Mouse (Mus musculus) liver, embryonic 13.5 days (tissue): Measurements from ENCODE around the gene Slc19a3. TPM values are rescaled to one million over a fixed set of nuclear protein-coding genes. Genes with fewer than 3 reads are reported as not detected.

ENCODE experiments used
- ATAC-seq: fragments of 200-750 bp; cut with Nextera tagmentation; 2 replicates; pipeline ENCODE4 v1.8.0; 2017; ENCODE audit warnings: low read depth, mild to moderate bottlenecking, moderate number of reproducible peaks, moderate library complexity
- DNase-seq: peaks from one replicate; pipeline ENCODE4 v3.0.0; 2022
- H3K27ac ChIP-seq: fragments of 300-500 bp; sonication (generic); 2 replicates; pipeline ENCODE4 v1.5.1; 2015; ENCODE audit warnings: moderate library complexity, mild to moderate bottlenecking, inconsistent platforms
- H3K27me3 ChIP-seq: fragments of 300-500 bp; sonication (generic); 2 replicates; pipeline ENCODE4 v1.6.1; 2015; ENCODE audit warnings: mild to moderate bottlenecking, inconsistent platforms
- H3K36me3 ChIP-seq: fragments of 300-500 bp; sonication (generic); 2 replicates; pipeline ENCODE4 v1.6.1; 2015; ENCODE audit warnings: mild to moderate bottlenecking, inconsistent platforms
- H3K4me1 ChIP-seq: fragments of 300-500 bp; sonication (generic); replicated peaks from 2 replicates; pipeline ENCODE4 v1.6.1; 2015; ENCODE audit warnings: inconsistent platforms
- H3K4me2 ChIP-seq: fragments of 300-500 bp; sonication (generic); 2 replicates; pipeline ENCODE4 v1.6.1; 2015; ENCODE audit warnings: inconsistent platforms, mild to moderate bottlenecking, moderate library complexity
- H3K4me3 ChIP-seq: fragments of 300-500 bp; sonication (generic); replicated peaks from 2 replicates; pipeline ENCODE4 v1.5.1; 2015; ENCODE audit warnings: mild to moderate bottlenecking, inconsistent platforms
- H3K9ac ChIP-seq: fragments of 300-500 bp; sonication (generic); 2 replicates; pipeline ENCODE4 v1.6.1; 2015; ENCODE audit warnings: mild to moderate bottlenecking, inconsistent platforms
- H3K9me3 ChIP-seq: fragments of 300-500 bp; sonication (generic); replicated peaks from 2 replicates; pipeline ENCODE4 v1.6.1; 2016; ENCODE audit warnings: inconsistent platforms
- WGBS: fragments of 180-500 bp; shearing (Covaris S2); methylation state at CpG from one replicate; pipeline ENCODE4 v1.1.7; 2015; ENCODE audit not compliant: insufficient replicate concordance; 5-methylcytosine and 5-hydroxymethylcytosine counted together
- polyA plus RNA-seq: library from polyadenylated mRNA; unstranded; fragments of >200 nt; fragmentation: Nextera tagmentation; extraction: Ambion mirVana; gene quantifications from 2 replicates; pipeline ENCODE4 v1.2.1, GENCODE M21; 2015

Slc19a3 gene
- polyA plus RNA-seq, result 0.06 TPM in 1 of 2 replicates, not detected in the other

- Histone ChIP-seq H3K9ac (no peak within 1 kb of the TSS), H3K36me3 (no peaks in the 10 kb centered on the region), H3K4me1 (no peaks in the 10 kb centered on the region), H3K27ac (no peak within 1 kb of the TSS), H3K4me2 (peak within 1 kb of the TSS; percentile 58), H3K27me3 (no peaks in the 10 kb centered on the region), H3K9me3 (no peaks in the 10 kb centered on the region), H3K4me3 (peak within 1 kb of the TSS; percentile 48)
- ATAC-seq, result 0 out of 2 replicates have a peak, but pooled peaks have one; percentile 39
- under 1% methylated on average over 25 of the region's 25 CpGs for WGBS
- peak; percentile 3 for DNase-seq
These were observed at the start of gene Slc19a3 for GRCm38 (mm10) chr1:83038109-83038672. TSS of gene Slc19a3 (minus strand) at chr1:83038448.

- Histone ChIP-seq H3K4me2 (no peak overlapping the region), H3K27me3 (no peaks in the 10 kb centered on the region), H3K27ac (no peak overlapping the region), H3K4me3 (no peak overlapping the region), H3K9me3 (no peaks in the 10 kb centered on the region), H3K9ac (no peak overlapping the region), H3K36me3 (no peaks in the 10 kb centered on the region), H3K4me1 (no peaks in the 10 kb centered on the region)
- 59% methylated on average over 2 of the region's 2 CpGs for WGBS
- DNase-seq (no peak), ATAC-seq (no peak)
These were observed 46.5 kb upstream of the Slc19a3 start for GRCm38 (mm10) chr1:83084790-83085189.

- WGBS, result 40% methylated on average over 6 of the region's 6 CpGs
- no peak for ATAC-seq
These were observed 38.8 kb upstream of the Slc19a3 start for GRCm38 (mm10) chr1:83077016-83077415.

GRCm38 (mm10) chr1:83076190-83076917, 38.1 kb upstream of the Slc19a3 start:
- Histone ChIP-seq H3K4me1 (no peaks in the 10 kb centered on the region), H3K4me3 (no peak overlapping the region), H3K9ac (no peak overlapping the region), H3K9me3 (no peaks in the 10 kb centered on the region), H3K4me2 (no peak overlapping the region), H3K27ac (no peak overlapping the region), H3K36me3 (no peaks in the 10 kb centered on the region), H3K27me3 (no peaks in the 10 kb centered on the region)
- WGBS, result 46% methylated on average over 11 of the region's 11 CpGs
- DNase-seq (peak; percentile 8), ATAC-seq (no peak)

More at GRCm38 (mm10) chr1:83077016-83077415, 38.8 kb upstream of the Slc19a3 start:
- Histone ChIP-seq H3K27me3 (no peaks in the 10 kb centered on the region), H3K9ac (no peak overlapping the region), H3K36me3 (no peaks in the 10 kb centered on the region), H3K4me2 (no peak overlapping the region), H3K27ac (no peak overlapping the region), H3K4me3 (no peak overlapping the region), H3K4me1 (no peaks in the 10 kb centered on the region), H3K9me3 (no peaks in the 10 kb centered on the region)
- no peak for DNase-seq

- ATAC-seq, result no peak
- Histone ChIP-seq H3K4me1 (no peaks in the 10 kb centered on the region), H3K4me3 (no peak overlapping the region), H3K36me3 (no peaks in the 10 kb centered on the region), H3K9me3 (no peaks in the 10 kb centered on the region), H3K27me3 (no peaks in the 10 kb centered on the region), H3K27ac (no peak overlapping the region), H3K4me2 (no peak overlapping the region), H3K9ac (no peak overlapping the region)
- 32% methylated on average over 15 of the region's 15 CpGs for WGBS
- no peak for DNase-seq
These were observed 37.4 kb upstream of the Slc19a3 start for GRCm38 (mm10) chr1:83075526-83076189.

GRCm38 (mm10) chr1:83067205-83067604, 29.0 kb upstream of the Slc19a3 start:
- 76% methylated on average over 10 of the region's 10 CpGs for WGBS
- no peaks in the 10 kb centered on the region for H3K9me3 ChIP-seq
- no peak overlapping the region for H3K4me2 ChIP-seq
- no peak overlapping the region for H3K27ac ChIP-seq
- ATAC-seq (no peak), DNase-seq (no peak)
- H3K36me3 ChIP-seq, result no peaks in the 10 kb centered on the region
- H3K4me3 ChIP-seq, result no peak overlapping the region
- no peaks in the 10 kb centered on the region for H3K27me3 ChIP-seq
- H3K9ac ChIP-seq, result no peak overlapping the region
- no peaks in the 10 kb centered on the region for H3K4me1 ChIP-seq

GRCm38 (mm10) chr1:83066577-83066976, 28.3 kb upstream of the Slc19a3 start:
- no peak for ATAC-seq
- H3K9ac ChIP-seq, result no peak overlapping the region
- H3K36me3 ChIP-seq, result no peaks in the 10 kb centered on the region
- no peaks in the 10 kb centered on the region for H3K27me3 ChIP-seq
- H3K27ac ChIP-seq, result no peak overlapping the region
- no peak for DNase-seq
- no peaks in the 10 kb centered on the region for H3K4me1 ChIP-seq
- 81% methylated on average over 4 of the region's 4 CpGs for WGBS
- H3K9me3 ChIP-seq, result no peaks in the 10 kb centered on the region
- no peak overlapping the region for H3K4me3 ChIP-seq
- no peak overlapping the region for H3K4me2 ChIP-seq

- DNase-seq, result no peak
- Histone ChIP-seq H3K27me3 (no peaks in the 10 kb centered on the region), H3K36me3 (no peaks in the 10 kb centered on the region), H3K4me2 (no peak overlapping the region), H3K4me3 (no peak overlapping the region), H3K27ac (no peak overlapping the region), H3K9ac (no peak overlapping the region), H3K4me1 (no peaks in the 10 kb centered on the region), H3K9me3 (no peaks in the 10 kb centered on the region)
- WGBS, result 14% methylated on average over 3 of the region's 3 CpGs
- ATAC-seq, result no peak
These were observed 26.6 kb upstream of the Slc19a3 start for GRCm38 (mm10) chr1:83064851-83065250.

GRCm38 (mm10) chr1:83060643-83061042, 22.4 kb upstream of the Slc19a3 start, which contains the start of gene Krtap28-13:
TSS of gene Krtap28-13 (plus strand) at chr1:83060930.
- DNase-seq, result no peak
- H3K27me3 ChIP-seq, result no peaks in the 10 kb centered on the region
- H3K4me3 ChIP-seq, result no peak within 1 kb of the TSS
- H3K4me1 ChIP-seq, result no peaks in the 10 kb centered on the region
- H3K9me3 ChIP-seq, result no peaks in the 10 kb centered on the region
- 82% methylated on average over 4 of the region's 4 CpGs for WGBS
- H3K36me3 ChIP-seq, result no peaks in the 10 kb centered on the region
- H3K4me2 ChIP-seq, result no peak within 1 kb of the TSS
- no peak within 1 kb of the TSS for H3K9ac ChIP-seq
- H3K27ac ChIP-seq, result no peak within 1 kb of the TSS
- ATAC-seq, result no peak

- no peak for DNase-seq
- H3K27ac ChIP-seq, result no peak within 1 kb of the TSS
- ATAC-seq, result no peak
These were observed 21.0 kb upstream of the Slc19a3 start, which contains the start of gene A030005K14Rik for GRCm38 (mm10) chr1:83059278-83059677. TSS of gene A030005K14Rik (minus strand) at chr1:83059378.

GRCm38 (mm10) chr1:83058481-83058880, 20.2 kb upstream of the Slc19a3 start:
- DNase-seq, result no peak
- ATAC-seq, result no peak
- no peak overlapping the region for H3K27ac ChIP-seq
- no peak overlapping the region for H3K4me2 ChIP-seq
- H3K4me3 ChIP-seq, result no peak overlapping the region
- H3K36me3 ChIP-seq, result no peaks in the 10 kb centered on the region
- no peaks in the 10 kb centered on the region for H3K9me3 ChIP-seq
- 60% methylated on average over 1 of the region's 1 CpGs for WGBS
- no peaks in the 10 kb centered on the region for H3K4me1 ChIP-seq
- no peak overlapping the region for H3K9ac ChIP-seq
- no peaks in the 10 kb centered on the region for H3K27me3 ChIP-seq

More at GRCm38 (mm10) chr1:83059278-83059677, 21.0 kb upstream of the Slc19a3 start, which contains the start of gene A030005K14Rik:
- Histone ChIP-seq H3K4me3 (no peak within 1 kb of the TSS), H3K9ac (no peak within 1 kb of the TSS), H3K27me3 (no peaks in the 10 kb centered on the region), H3K4me1 (no peaks in the 10 kb centered on the region), H3K9me3 (no peaks in the 10 kb centered on the region), H3K4me2 (no peak within 1 kb of the TSS), H3K36me3 (no peaks in the 10 kb centered on the region)
- WGBS, result 72% methylated on average over 9 of the region's 9 CpGs
